Mouse (Mus musculus) adrenal gland, postnatal 25 days (tissue): ENCODE measurements around the gene Taf4. TPM values are rescaled to one million over a fixed set of nuclear protein-coding genes. Genes with fewer than 3 reads are reported as not detected.

Experiments used
- total RNA-seq: library from RNA; stranded (reverse); gene quantifications from 2 replicates; pipeline ENCODE4 v1.2.3, GENCODE M21; 2021

The Taf4 gene
- total RNA-seq, 1 experiment from 2014 or later: 25.3 TPM

Other genes with a start within 250 kb of the Taf4 start
- 45.1 and 47.4 TPM in 2 replicates for gene Lsm14b, start 48.3 kb upstream of the Taf4 start, total RNA-seq
- 240 and 254 TPM in 2 replicates for gene Psma7, start 65.8 kb upstream of the Taf4 start, total RNA-seq
- gene Ss18l1, start 65.9 kb upstream of the Taf4 start, total RNA-seq: 10.9 and 13.6 TPM in 2 replicates
- gene Mtg2, start 93.9 kb upstream of the Taf4 start, total RNA-seq: 21.4 and 23.1 TPM in 2 replicates
- gene Hrh3, start 127.8 kb upstream of the Taf4 start, total RNA-seq: 0.49 TPM in 1 of 2 replicates, not detected in the other
- 47.2 and 48.9 TPM in 2 replicates for gene Osbpl2, start 142.7 kb upstream of the Taf4 start, total RNA-seq
- gene Adrm1, start 194.8 kb upstream of the Taf4 start, total RNA-seq: 132 and 145 TPM in 2 replicates
- 29.3 and 38.0 TPM in 2 replicates for gene Lama5, start 249.2 kb upstream of the Taf4 start, total RNA-seq